Mouse (Mus musculus) erythroblast, embryonic 14.5 days (primary cell): ENCODE results near the gene Ddx21.

ENCODE experiments used
- GATA1 ChIP-seq: IDR thresholded peaks from 2 replicates; pipeline ENCODE4 v1.6.1; 2012; ENCODE audit warnings: low read length, inconsistent platforms, mixed read lengths
- TAL1 ChIP-seq: IDR thresholded peaks from 3 replicates; pipeline ENCODE4 v1.6.1; 2012; ENCODE audit warnings: low read length, inconsistent platforms, mixed read lengths

DNA sequence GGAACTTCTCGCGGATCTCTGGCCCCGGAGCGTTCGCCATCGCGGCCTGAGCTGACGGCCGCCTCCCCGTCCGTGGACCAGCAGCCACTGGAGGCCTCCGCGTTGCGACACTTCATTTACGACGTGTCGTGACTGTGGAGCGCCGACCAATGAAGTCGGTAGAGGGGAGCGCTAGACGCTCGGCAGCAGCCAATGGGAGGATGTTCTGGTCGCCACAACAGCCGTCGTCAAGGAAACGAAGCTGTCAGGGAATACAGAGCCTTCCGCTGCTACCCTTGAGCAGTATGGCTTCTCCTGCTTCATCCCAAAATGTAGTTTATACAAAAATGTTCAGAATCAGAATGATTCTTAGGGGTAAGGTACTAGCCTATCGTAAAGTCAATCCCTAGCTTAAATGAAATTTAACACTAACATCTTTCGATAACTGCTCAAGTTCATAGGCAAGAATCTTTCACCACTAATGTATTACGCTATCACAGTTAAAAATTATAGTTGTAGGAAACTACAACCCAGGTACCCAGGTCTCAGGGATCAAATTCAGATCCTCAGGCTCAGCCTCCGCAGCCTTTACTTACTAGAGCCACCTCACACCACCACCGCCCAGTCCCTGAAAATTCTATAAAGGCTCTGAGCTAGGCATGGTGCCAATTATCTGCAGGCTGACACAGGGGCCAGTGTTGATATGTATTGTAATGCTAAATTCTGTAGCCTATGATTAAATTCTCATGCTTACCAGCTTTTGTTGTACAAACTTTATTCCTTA lies 23.6 kb downstream of the Ddx21 start, which contains the start of gene Kif1bp:
- no peak for TF ChIP-seq GATA1
- no peak for TF ChIP-seq TAL1
